Mouse (Mus musculus): Measurements from ENCODE around the gene Rcc1.
"Not testable (repeated sequence)": the region's sequence is repeated elsewhere in the genome, so short reads cannot be mapped to it uniquely, and the experiment has no call there.

Gene Rcc1

DNA sequence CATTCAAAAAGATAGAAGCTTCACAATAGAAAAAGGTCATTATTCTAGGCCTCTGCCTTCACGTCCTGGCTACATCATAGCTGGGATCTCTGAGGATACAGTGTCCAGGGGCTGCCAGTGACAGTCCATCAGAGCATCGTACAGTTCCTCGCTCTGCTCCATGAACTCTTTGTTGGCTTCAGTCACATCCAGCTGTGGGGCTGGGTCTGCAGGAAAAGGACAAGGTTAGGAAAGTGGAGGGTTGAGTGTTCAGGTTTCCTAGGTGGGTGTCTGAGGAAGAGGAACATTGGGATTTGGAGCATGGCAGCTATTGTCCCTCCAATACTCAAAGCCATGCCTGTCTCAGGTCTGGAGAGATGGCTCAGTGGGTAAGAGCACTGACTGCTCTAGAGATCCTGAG is 41.6 kb downstream of the Rcc1 start:
- DNase-seq, result no peak

GRCm38 (mm10) chr4:132311209-132311608 is 42.2 kb downstream of the Rcc1 start:
- DNase-seq, result no peak

DNA sequence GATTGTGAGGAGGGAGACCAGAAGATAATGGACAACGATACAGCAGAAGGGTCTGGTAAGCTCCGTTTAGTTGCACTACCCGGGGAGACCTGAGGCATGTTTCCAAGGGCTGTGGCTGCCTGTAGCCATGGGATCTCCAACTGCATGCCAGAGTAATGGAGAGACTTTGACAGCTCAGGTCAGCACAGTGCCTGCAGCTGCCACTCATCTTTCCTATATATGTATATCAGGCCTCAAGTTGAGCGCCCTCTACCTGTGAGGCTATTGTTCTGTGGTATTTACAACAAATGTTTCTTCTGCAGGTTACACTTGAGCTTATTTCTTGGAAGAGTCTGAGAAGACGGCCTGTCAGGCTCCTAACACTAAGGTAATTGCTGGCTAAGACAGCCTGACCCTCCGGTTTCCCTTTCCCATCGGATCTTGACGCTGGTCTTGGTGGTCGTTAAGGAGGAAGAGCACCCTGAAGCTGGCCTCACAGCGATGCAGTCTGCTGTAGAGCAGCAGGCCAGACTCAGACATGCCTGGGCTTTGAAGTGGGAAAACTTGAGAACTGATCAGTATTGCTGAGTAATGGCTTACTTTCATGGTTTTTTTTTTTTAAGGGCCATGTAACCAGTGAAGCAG is 43.4 kb downstream of the Rcc1 start:
- DNase-seq, result peak; percentile 89

GRCm38 (mm10) chr4:132309140-132309848 is 44.1 kb downstream of the Rcc1 start:
- peak; percentile 29 for DNase-seq

- DNase-seq, result peak; percentile 96
Observed at GRCm38 (mm10) chr4:132308437-132309139, 44.8 kb downstream of the Rcc1 start.

DNA sequence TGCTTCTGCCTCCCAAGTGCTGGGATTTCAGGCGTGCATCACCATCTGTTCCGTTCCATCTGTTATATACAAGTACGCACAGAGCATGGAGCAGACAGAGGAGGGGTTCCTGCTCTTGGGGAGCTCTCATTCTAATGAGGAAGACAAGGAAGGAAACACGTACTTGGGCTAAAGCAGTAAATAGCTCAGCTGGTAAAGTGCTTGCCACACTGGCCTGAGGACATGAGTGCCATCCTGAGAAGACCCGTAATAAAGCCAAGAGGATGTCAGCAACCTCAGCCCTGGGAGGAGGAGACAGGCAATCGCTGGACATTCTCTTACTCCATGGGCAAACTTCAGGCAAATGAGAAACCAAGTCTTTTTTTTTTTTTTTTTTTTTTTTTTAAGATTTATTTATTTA is 47.4 kb downstream of the Rcc1 start:
- DNase-seq, result no peak

DNA sequence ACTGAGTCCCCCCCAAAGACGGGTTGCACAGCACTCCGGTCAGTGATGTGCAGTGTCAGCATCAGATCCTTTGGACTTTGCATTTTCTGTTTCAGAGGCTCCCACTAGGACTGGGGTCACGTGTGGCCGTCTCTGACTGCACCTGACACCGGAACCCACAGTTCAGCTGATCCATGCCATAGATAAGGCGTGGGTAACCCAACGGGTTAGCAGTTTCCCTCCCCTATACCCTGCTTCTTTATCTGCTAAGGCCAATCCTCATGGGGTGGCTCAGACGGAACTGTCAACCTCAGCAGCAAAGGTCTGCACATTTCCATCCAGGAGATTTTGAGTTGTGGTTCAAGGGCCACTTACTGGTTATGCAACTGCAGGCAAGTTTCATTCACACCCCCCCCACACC is 48.1 kb downstream of the Rcc1 start:
- no peak for DNase-seq

GRCm38 (mm10) chr4:132303484-132303883 is 49.9 kb downstream of the Rcc1 start:
- DNase-seq, result not testable (repeated sequence)

DNA sequence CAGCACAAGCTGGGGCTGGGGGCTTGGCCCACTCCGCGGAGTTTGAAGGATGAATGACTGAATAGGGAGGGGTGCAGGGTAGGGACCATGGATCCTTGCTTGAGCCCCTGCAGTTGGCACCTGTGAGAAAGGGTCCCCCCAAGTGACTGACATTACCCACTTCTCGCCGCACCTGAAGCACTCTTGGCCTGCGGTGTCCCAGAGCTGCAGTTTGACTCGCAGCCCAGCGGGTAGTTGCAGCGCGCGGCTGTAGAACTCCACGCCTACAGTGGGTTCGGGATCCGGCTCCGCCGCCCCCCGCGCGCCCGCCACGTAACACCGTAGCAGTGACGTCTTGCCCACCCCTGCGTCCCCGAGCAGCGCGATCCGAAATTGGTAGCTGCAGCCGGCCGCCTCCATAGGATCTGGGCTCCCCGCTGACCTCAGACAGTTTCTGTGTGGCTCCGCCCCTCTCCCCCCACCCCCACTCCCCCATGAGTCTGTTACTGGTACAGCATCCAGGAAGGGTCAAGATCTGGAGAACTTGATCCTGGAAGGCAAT is 50.4 kb downstream of the Rcc1 start, which contains the start of gene Rab42:
TSS of gene Rab42 (minus strand) at position 447 of the 541 bp plus-strand sequence.
- peak; percentile 51 for DNase-seq

GRCm38 (mm10) chr4:132301965-132302938 is 51.2 kb downstream of the Rcc1 start:
- DNase-seq, result no peak

- no peak for DNase-seq
Observed at GRCm38 (mm10) chr4:132301486-132301885, 51.9 kb downstream of the Rcc1 start.

DNA sequence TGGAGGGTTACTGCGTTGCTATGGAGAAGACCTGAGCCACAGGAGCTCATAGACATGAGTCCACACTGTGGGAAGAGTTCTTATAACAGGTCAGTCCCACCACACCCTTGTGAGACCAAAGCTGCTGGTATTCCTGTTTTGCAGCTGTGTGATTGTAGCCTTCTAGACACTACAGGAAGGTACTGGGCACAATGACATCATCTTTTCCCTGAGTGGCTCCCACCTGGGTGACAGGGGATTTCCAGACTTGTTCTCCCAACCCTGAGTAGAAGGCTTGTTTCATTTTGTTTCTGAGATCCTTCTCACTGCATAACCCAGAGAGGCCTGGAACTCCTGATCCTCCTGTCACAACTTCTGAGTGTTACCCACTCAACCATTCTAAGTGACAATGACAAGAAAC is 53.6 kb downstream of the Rcc1 start:
- DNase-seq, result no peak

GRCm38 (mm10) chr4:132295696-132296390 is 57.6 kb downstream of the Rcc1 start:
- peak; percentile 34 for DNase-seq

- DNase-seq, result no peak
Observed at GRCm38 (mm10) chr4:132293682-132294240, 59.6 kb downstream of the Rcc1 start.

- peak; percentile 69 for DNase-seq
Observed at GRCm38 (mm10) chr4:132292988-132293387, 60.4 kb downstream of the Rcc1 start.

DNA sequence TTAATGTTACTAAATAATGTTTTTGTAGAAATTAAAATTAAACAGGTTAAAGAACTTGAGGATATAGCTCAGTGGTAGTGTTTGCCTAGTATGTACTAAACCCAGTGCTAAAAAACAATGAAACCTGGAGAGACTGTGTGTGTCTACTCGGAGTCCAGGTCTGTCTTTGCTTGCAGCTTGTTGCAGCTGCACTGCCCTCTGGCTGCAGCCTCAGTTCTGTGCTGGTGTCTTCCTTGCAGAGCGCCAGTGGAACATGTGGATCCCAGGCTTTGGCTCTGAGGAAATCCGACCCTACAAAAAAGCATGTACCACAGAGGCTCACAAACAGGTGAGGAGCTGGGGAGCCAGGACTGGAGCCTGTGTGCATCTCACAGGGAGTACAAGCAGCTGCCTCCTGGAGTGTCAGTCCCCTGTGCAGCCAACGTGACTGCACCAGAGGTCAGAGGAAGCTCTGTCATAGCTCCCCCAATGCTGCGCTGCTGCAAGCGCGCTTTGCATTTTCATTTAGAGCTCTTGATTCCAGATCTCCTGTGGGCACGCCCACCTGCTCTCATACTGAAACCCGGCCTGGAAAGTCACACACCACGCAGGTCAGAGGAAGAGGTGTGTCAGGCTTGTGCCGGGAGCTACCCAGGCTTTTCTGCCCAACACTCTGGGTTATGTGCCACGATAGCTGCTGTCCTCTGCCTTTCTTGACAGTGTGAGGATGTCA is 61.6 kb downstream of the Rcc1 start:
- no peak for DNase-seq

GRCm38 (mm10) chr4:132291056-132291455 is 62.3 kb downstream of the Rcc1 start:
- DNase-seq, result no peak

DNA sequence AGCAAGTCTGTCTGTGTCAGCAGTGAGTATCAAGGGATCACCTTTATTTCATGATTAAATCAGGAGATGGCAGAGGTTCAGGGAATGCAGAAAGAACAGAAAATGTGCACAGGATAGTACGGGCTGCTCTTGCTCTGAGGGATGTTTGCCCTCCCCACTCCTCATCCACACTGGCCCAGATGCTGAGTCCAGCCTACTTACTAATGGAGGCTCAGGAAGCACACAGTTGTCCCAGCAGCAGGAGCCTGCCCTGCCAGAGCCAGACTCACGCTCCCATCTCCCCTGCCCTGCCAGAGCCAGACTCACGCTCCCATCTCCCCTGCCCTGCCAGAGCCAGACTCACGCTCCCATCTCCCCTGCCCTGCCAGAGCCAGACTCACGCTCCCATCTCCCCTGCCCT is 64.6 kb downstream of the Rcc1 start:
- not testable (repeated sequence) for DNase-seq

All from lung, postnatal 36 days (tissue).